Mouse (Mus musculus) olfactory bulb, adult 2 months (tissue): ENCODE measurements at regions not wholly inside any gene's neighbourhood (a gene's known extent, or its start where the extent isn't known, plus 50 kb on each side); places are given as distances from the start of the nearest gene placed in this dataset.

ENCODE experiments used
- H3K27ac ChIP-seq: fragments of 200-500 bp; 2 replicates; pipeline ENCODE4 v1.5.1; 2012; ENCODE audit warnings: low read depth, low read length; ENCODE audit not compliant: insufficient read depth
- H3K4me1 ChIP-seq: fragments of 200-500 bp; 2 replicates; pipeline ENCODE4 v1.6.1; 2012; ENCODE audit warnings: low read length; ENCODE audit not compliant: control insufficient read depth, insufficient read depth
- H3K4me3 ChIP-seq: fragments of 200-500 bp; 2 replicates; pipeline ENCODE4 v1.5.1; 2012; ENCODE audit warnings: mild to moderate bottlenecking, low read depth, low read length, moderate library complexity; ENCODE audit not compliant: insufficient read depth
- CTCF ChIP-seq: fragments of 200-500 bp; IDR thresholded peaks from 2 replicates; pipeline ENCODE4 v1.5.1; 2012; ENCODE audit warnings: low read depth, mild to moderate bottlenecking, low read length, moderate library complexity; ENCODE audit not compliant: insufficient read depth
- POLR2A ChIP-seq: fragments of 200-500 bp; IDR thresholded peaks from 2 replicates; pipeline ENCODE4 v1.6.1; 2012; ENCODE audit warnings: mild to moderate bottlenecking, low read depth, low read length, moderate library complexity; ENCODE audit not compliant: insufficient read depth
- WGBS: fragments of 180-500 bp; shearing (Covaris S2); methylation state at CpG from one replicate; pipeline ENCODE4 v1.1.7; 2018; 5-methylcytosine and 5-hydroxymethylcytosine counted together

DNA sequence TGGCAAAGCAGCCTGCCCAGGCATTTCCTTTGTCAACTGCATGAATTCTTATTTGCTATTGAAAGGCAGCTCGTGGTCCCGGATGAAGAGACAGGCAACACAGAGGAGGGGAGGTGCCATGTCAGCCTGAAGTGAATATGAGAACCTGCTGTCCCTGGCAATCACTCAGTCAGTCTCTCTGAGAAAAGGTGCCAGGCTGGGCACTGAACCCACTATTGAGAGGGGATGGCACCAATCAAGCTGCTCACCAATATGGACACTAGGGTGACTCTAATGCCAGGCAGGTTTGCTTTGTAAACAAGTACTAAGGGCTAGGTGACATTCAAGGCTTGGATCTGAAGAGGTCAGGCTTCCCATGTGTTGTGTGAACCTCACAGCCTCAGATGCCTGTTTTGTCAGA, 222.0 kb upstream of the Wscd1 start:
- TF ChIP-seq POLR2A, result no peak
- TF ChIP-seq CTCF, result no peak
- H3K4me1 ChIP-seq, result no peaks in the 10 kb centered on the region
- no peak overlapping the region for H3K4me3 ChIP-seq
- H3K27ac ChIP-seq, result no peak overlapping the region
- WGBS, result 63% methylated on average over 2 of the region's 2 CpGs

DNA sequence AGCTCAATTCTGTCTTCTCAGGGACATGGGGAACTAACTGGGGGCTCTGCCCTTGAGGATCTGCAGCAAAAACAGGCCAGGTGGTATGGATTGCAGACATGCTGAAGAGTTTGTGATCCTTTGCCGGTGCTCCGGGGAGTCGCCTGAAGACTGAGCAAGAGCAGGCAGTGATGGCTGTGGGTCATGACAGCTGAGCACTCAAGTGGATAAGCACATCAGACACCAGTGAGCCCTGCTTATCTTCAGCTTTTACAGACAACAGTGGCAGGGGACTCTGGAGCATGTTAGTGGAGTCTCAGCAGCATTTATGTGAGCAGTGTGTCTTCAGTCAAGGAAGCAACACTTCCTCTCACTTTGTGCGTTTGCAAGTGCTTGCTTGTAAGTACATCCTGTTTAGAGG, 221.1 kb upstream of the Wscd1 start:
- 91% methylated on average over 4 of the region's 4 CpGs for WGBS
- no peak for TF ChIP-seq CTCF
- TF ChIP-seq POLR2A, result no peak
- H3K4me3 ChIP-seq, result no peak overlapping the region
- no peak overlapping the region for H3K27ac ChIP-seq
- no peaks in the 10 kb centered on the region for H3K4me1 ChIP-seq

DNA sequence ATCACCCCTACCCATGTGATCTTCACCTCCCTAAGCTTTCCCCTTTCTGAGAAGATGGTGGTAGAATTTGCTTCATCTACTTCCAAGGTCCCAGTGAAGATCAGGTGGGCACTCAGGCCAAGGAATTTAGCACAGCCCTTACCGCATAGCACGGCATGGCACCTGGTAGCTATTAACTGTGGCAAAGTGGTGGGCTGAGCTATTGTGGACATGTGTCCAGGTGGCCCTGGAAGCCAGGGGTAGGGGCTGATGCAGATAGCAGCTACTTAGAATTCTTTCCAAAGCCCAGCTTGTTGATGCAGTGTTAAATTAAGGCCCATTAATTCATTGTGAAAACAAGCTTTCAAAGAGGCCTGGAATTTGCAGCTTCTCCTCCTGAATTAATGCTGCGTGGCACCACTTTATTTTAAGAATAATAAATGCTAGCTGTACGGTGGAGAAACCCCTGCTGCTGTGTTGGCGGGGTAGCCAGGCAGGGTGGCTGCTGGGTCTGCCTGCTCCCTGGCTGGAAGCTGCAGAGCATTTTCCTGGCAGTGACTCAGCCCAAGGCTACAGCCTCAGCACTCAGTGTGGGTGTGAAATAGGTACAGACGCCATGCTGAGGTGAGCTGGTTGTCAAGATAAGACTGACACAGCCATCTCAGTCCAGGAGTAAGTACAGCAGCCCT, 208.4 kb upstream of the Wscd1 start:
- no peak for TF ChIP-seq CTCF
- TF ChIP-seq POLR2A, result no peak
- Histone ChIP-seq H3K4me3 (no peak overlapping the region), H3K27ac (peak overlapping the region; percentile 69), H3K4me1 (peaks cover 14% of the 10 kb centered on the region)
- WGBS, result 14% methylated on average over 6 of the region's 6 CpGs

DNA sequence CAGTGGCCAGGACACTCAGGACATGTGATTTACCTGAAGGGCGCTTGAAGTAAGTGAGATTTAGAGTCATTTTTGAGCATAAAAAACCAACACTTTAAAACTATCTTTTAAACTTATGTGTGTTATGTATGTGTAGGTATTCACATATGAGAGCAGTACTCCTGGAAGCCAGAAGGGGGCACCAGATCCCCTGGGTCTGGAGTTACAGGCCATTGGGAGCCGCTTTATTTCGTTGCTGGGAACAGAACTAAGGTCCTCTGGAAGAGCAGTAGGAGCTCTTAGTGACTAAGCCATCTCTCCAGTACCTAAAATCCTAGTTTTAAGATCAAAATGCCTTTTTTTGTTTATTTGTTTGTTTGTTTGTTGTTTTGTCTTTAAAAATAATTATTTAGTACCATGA, 192.3 kb upstream of the Wscd1 start:
- 95% methylated on average over 3 of the region's 3 CpGs for WGBS
- TF ChIP-seq CTCF, result no peak
- no peak for TF ChIP-seq POLR2A
- H3K4me3 ChIP-seq, result no peak overlapping the region

DNA sequence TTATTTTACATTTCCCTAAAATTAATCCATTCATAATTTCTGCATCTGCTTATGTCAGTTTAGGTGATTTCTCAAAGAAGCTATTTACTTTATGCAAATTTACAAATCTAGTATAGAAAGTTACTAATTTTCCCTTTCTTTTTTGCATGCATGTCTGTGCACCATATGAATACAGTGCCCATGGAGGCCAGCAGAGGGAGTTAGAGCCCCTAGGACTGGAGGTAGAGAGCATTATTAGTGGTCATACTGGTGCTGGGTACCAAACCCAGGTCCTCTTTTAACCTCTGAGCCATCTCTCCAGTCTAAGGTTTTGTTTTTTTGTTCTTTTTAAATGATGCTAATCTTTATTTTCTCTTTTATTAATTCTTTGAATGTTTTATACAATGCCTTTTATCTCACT, 184.9 kb upstream of the Wscd1 start:
- no peak overlapping the region for H3K4me3 ChIP-seq
- H3K4me1 ChIP-seq, result no peaks in the 10 kb centered on the region
- no peak for TF ChIP-seq CTCF
- no peak overlapping the region for H3K27ac ChIP-seq

More for the DNA sequence above, 192.3 kb upstream of the Wscd1 start:
- Histone ChIP-seq H3K27ac (no peak overlapping the region), H3K4me1 (peaks cover 3% of the 10 kb centered on the region; the same call in 1 of the 2 replicates)

GRCm38 (mm10) chr11:71576801-71577200, 172.9 kb upstream of the Wscd1 start:
- H3K27ac ChIP-seq, result no peak overlapping the region
- 87% methylated on average over 5 of the region's 5 CpGs for WGBS
- H3K4me1 ChIP-seq, result no peaks in the 10 kb centered on the region
- no peak overlapping the region for H3K4me3 ChIP-seq
- TF ChIP-seq CTCF (no peak), POLR2A (no peak)

DNA sequence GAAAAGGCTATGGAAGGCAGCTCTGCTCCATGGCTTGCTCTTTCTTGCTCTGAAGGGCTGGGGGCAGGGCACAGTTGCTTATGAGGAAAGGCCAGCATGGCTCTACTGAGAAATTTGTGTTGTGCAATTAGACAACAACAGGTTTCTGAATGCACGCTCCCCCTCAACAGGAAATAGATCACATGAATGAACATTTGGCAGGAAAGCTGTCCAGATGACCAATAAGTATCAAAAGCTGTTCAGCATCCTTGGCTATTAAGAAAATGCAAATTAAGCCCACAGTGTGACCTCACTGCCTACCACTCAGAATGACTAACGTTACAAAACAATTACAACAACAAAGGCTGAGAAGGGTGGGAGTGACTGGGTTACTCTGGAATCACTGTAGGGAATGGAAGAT, 167.9 kb upstream of the Wscd1 start:
- no peak overlapping the region for H3K27ac ChIP-seq
- TF ChIP-seq POLR2A (no peak), CTCF (no peak)
- WGBS, result 45% methylated on average over 2 of the region's 2 CpGs
- H3K4me1 ChIP-seq, result no peaks in the 10 kb centered on the region
- no peak overlapping the region for H3K4me3 ChIP-seq

DNA sequence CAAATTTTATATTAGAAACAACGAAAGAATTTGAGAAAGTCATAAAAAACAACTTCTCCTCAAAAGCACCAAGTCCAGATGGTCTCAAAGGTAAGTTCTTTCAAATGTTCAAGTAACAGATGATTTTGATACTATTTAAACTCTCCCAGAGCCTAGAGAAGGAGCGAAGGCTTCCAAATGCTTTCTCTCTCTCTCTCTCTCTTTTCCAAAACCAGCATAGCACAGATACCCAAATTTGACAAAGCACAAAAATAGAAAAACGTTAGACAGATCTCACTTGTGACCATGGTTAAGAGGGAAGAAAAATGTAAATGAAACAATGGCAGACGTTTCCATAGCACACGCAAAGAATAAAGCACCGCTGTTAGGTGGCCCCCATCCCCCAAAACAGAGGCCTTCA, 158.7 kb upstream of the Wscd1 start:
- Histone ChIP-seq H3K4me3 (no peak overlapping the region), H3K27ac (no peak overlapping the region), H3K4me1 (no peaks in the 10 kb centered on the region)
- 91% methylated on average over 6 of the region's 6 CpGs for WGBS
- no peak for TF ChIP-seq POLR2A
- no peak for TF ChIP-seq CTCF

GRCm38 (mm10) chr11:71594250-71594847, 155.4 kb upstream of the Wscd1 start:
- WGBS, result 73% methylated on average over 6 of the region's 6 CpGs
- Histone ChIP-seq H3K4me1 (no peaks in the 10 kb centered on the region), H3K4me3 (no peak overlapping the region), H3K27ac (no peak overlapping the region)
- TF ChIP-seq POLR2A (no peak), CTCF (no peak)

DNA sequence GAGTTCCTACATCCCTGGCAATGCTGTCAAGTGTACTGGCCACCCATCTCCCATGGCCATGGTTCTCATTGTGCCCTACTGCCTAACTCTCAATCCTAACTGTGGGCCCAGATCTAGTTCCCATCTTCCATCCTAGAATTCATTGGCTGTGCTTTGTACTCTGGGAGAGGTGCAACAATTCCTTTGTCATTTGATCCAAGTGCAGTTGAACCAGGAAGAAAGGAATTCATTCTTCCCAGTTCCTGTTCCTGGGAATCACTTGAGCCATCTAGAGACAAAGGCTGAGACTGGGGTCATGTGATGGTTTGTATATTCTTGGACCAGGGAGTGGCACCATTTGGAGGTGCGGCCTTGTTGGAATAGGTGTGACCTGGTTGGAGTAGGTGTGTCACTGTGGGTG, 152.0 kb upstream of the Wscd1 start:
- no peaks in the 10 kb centered on the region for H3K4me1 ChIP-seq
- TF ChIP-seq CTCF, result no peak
- no peak for TF ChIP-seq POLR2A
- H3K4me3 ChIP-seq, result no peak overlapping the region
- 95% methylated on average over 1 of the region's 1 CpGs for WGBS
- no peak overlapping the region for H3K27ac ChIP-seq
